Mouse (Mus musculus) effector memory CD4-positive, alpha-beta T cell, adult 7 months (primary cell): ENCODE measurements around the gene Nde1. TPM values are rescaled to one million over a fixed set of nuclear protein-coding genes. Genes with fewer than 3 reads are reported as not detected.

ENCODE experiments used
- polyA plus RNA-seq: library from polyadenylated mRNA; unstranded; fragments of 100-300 nt; shearing (Covaris generic); gene quantifications from one replicate; pipeline ENCODE4 v1.2.1, GENCODE M21; 2017

The Nde1 gene
- polyA plus RNA-seq, result 57.8 TPM

DNA sequence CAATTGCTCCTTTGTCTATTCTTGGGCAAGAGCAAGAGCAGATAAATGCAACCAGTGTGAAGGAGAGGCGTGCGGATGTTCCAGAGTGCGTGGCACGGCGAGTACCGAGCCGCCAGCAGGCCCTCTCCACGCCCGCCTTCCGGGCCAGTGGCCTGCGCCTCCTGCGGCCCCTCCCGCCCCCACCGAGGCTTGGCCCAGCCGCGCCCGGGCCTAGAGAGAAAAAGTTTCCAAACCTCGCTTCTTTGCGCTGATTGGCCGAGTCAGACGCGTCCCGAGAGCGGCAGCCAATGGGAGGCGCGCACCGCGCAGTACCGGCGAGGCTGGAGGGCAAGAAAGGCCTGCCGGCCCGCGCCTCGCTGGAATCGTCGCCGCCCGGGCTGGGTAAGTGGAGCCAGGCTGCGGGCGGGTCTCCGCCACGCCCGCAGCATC is at the start of gene Nde1, which contains the start of gene Marf1:
TSS of gene Nde1 (plus strand) at position 288 of the 429 bp plus-strand sequence.
TSS of gene Marf1 (minus strand) at position 364 of the 429 bp plus-strand sequence.

Other genes with a start within 250 kb of the Nde1 start
- 0.67 TPM for gene 2900011O08Rik, start 176.7 kb upstream of the Nde1 start, polyA plus RNA-seq
- gene Ifitm7, start 176.4 kb upstream of the Nde1 start, polyA plus RNA-seq, result not detected
- gene Marf1, start 76 bp downstream of the Nde1 start, polyA plus RNA-seq, result 3.7 TPM
- not detected for gene Myh11, start 128.1 kb downstream of the Nde1 start, polyA plus RNA-seq
- gene Fopnl, start 154.1 kb downstream of the Nde1 start, polyA plus RNA-seq, result 64.1 TPM
- 32.1 TPM for gene Abcc1, start 198.3 kb downstream of the Nde1 start, polyA plus RNA-seq